Mouse (Mus musculus) right cerebral cortex, postnatal 10 days (tissue): ENCODE data around the gene Rabep1.

Experiments used
- DNase-seq, 2 experiments: peaks; one replicate each; pipeline ENCODE4 v3.0.0; 2021; ENCODE audit warnings: low spot score in 2 of 2

Gene Rabep1

DNA sequence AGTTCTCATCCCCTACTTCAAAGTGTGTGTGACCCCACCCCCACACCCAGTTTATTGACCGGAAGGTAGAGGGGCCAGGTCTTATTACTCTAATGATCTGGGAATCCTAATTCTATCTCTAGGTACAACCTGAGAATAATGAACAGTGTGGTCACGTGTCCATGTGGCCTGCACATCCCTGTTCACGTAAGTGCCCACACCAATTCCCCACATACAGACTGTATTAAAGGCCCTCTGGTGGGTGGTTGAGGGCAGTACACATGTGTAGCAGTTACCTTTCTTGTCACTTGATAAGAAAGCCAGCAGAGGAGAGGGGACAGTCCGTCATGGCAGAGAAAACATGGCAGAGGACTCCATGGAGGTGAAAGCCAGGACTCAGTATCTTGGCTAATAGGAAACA is 129.4 kb downstream of the Rabep1 start:
- DNase-seq: no peak

DNA sequence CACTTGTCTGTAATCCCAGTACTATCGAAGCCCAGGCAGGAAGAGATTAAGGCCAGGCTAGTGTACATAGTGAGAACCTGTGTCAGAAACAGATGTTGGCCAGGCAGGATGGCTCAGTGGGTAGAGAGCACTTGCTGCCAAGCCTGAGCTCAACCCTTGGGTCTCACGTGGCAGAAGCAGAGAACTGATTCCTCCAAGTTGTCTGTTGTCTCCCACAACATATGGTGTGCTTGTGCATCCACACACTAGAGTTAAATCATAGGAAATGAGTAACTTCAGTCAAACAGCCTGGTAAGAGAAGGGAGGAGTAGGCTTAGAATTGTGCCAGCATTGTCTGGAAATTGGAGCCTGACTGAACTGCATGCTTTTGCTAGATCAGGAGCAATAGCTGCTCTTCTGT is 130.6 kb downstream of the Rabep1 start:
- no peak for DNase-seq

DNA sequence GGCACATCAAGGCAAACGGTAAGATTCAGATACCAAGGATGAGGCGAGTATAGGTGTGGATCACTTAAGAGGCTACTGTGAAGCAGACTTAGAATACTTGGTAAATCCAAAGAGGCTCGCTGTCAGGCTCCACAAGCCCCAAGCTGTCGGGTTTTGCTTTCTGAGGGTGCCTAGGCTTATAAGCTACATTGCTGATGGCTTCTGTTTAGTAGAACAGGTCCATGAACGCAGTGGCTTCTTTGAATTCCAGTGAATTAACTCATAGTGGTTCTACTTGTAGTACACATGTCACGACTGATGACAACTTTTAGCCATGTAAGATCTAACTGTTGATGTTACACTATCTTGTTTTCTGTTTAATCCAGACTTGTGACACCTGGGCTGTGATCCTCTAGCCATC is 132.7 kb downstream of the Rabep1 start:
- no peak for DNase-seq

DNA sequence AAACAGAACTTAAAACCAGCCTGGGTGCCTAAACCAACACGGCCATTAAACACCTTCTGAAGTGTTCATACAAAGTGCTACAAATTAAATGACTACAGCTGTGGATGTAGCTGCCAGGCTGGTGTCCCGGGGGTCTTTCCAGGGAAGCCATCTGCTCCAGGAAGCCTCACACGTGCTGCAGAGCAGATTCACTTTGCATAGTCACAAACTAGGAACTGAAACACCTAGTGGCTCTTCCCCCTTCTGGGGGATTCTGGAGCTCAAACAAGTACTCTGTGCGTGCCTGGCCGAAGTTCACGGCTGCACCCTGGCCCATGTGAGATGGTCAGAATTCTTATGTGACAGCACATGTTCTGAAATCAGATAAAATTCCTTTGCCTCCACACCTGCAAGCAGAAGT is 135.7 kb downstream of the Rabep1 start:
- no peak for DNase-seq

DNA sequence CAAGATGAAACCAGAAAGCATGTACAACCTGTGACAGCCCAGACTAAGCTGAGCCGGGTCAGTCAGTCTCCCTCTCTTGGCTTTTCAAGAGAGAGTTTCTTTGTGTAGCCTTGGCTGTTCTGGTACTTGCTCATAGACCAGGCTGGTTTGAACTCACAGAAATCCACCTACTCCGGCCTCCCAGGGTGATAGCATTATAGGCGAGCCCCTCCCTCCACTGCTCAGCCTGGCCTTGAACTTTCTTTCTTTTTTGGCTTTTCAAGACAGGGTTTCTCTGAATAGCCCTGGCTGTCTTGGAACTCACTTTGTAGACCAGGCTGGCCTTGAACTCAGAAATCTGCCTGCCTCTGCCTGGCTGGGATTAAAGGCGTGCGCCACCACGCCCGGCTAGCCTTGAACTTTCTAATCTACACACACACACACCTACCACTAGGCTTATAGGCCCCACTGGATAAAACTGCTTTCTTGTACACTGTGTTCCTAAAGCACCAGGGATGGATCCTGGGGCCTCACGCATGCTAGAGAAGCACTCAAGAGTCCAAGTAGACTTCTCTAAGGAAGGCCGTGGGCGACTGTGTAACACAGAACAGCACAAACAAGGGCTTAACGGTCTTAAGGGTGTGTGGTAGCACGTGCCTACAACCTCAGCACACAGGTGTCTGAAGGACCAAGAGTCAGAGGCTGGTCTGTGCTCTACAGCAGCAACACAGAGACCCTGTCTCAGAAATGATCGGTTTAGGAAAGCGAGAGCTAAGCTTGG is 136.4 kb downstream of the Rabep1 start:
- no peak for DNase-seq

DNA sequence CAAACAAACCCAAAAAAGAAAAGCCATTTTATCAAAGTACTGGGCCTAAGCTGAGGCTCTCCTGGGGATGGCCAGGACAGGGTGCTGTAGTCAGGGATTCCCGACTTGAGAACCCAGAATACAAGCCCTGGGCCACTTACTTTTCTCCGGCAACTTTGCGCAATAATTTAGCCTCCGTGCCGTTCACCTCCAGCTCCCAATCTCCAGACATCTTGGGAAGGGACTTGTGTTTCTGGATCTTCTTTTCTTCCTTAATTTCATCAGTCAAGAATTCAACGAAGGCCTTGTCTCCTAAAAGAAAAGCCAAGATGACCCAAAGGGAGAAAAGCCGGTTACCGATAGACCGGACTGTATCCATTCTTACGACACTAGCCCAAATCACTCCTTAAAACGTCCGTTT is 137.5 kb downstream of the Rabep1 start:
- no peak for DNase-seq

DNA sequence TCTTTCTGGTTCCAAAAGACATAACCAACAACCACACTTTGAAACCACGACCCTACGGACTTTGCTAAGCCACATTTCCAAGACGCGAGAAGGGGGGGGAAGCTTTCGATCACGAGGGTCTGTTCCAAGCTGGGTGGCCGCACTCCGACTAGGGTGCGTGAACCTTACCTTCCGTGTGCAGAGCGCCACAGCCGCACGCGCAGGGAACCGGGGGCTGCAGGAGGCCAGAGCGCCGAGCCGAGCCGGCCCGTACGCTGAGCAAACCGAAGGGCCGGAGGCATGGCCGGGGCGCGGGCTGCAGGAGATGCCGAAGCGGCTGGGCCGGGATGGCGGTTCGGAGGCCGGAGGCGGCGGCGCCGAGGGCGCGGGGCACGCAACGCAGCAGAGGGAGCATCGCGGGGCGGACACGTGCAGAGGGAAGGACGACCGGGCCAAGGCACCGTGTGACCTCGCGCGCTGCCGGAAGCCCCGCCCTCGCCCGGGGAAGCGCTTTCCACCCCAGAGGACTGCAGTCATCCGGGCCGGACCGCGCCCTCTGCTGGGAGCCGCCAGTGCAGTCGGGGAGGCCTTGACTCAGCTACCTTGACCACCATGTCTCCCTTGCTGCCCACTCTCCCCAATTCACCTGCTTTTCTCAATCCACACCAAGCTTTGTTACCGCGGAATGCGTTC is 138.1 kb downstream of the Rabep1 start, which contains the start of gene C1qbp:
C1qbp (minus strand) TSS at position 470 of the 672 bp plus-strand sequence.
- DNase-seq: peak; percentile 94 to 95
